Mouse (Mus musculus): Measurements from ENCODE around the gene Gm4631. TPM values are rescaled to one million over a fixed set of nuclear protein-coding genes. Genes with fewer than 3 reads are reported as not detected.
"Not testable (repeated sequence)": the region's sequence is repeated elsewhere in the genome, so short reads cannot be mapped to it uniquely, and the experiment has no call there.

Gm4631 gene
- polyA plus RNA-seq (2016; fragmentation: Nextera tagmentation; extraction: Ambion mirVana): 21.8 and 23.0 TPM in 2 replicates

GRCm38 (mm10) chr2:175338097-175338496 lies at the start of gene Gm4631:
Gene Gm4631 (minus strand): TSS chr2:175338197.
- H3K4me3 ChIP-seq; H3K9ac ChIP-seq; H3K36me3 ChIP-seq; ATAC-seq (ENCODE audit: insufficient number of reproducible peaks, insufficient read depth, low FRiP score, low TSS enrichment); H3K27ac ChIP-seq; H3K27me3 ChIP-seq; H3K4me1 ChIP-seq; H3K4me2 ChIP-seq (replicated peaks); H3K9me3 ChIP-seq: not testable (repeated sequence)
- WGBS: no CpG with 5 or more reads among the region's 8 CpGs

GRCm38 (mm10) chr2:175372136-175372535 lies 34.1 kb upstream of the Gm4631 start, which contains the start of gene Zfp968:
Gene Zfp968 (plus strand): TSS chr2:175372436.
- not testable (repeated sequence) for H3K27ac ChIP-seq; H3K4me1 ChIP-seq; ATAC-seq (ENCODE audit: insufficient number of reproducible peaks, insufficient read depth, low FRiP score, low TSS enrichment); H3K36me3 ChIP-seq; H3K27me3 ChIP-seq; H3K9me3 ChIP-seq; H3K9ac ChIP-seq; H3K4me2 ChIP-seq (replicated peaks); H3K4me3 ChIP-seq
- WGBS: no CpG with 5 or more reads among the region's 6 CpGs

GRCm38 (mm10) chr2:175274825-175275224 lies 63.2 kb downstream of the Gm4631 start, which contains the start of gene Gm14440:
Gene Gm14440 (plus strand): TSS chr2:175275125.
- H3K4me3 ChIP-seq; ATAC-seq (ENCODE audit: insufficient number of reproducible peaks, insufficient read depth, low FRiP score, low TSS enrichment); H3K4me2 ChIP-seq (replicated peaks); H3K27me3 ChIP-seq; H3K36me3 ChIP-seq; H3K9me3 ChIP-seq; H3K9ac ChIP-seq; H3K27ac ChIP-seq; H3K4me1 ChIP-seq: not testable (repeated sequence)
- WGBS: no CpG with 5 or more reads among the region's 6 CpGs

Other genes with a start within 250 kb of the Gm4631 start
- gene Gm14399, start 196.2 kb downstream of the Gm4631 start, polyA plus RNA-seq (2016; fragmentation: Nextera tagmentation; extraction: Ambion mirVana): 6.0 and 6.7 TPM in 2 replicates
- gene Gm14443, start 162.3 kb downstream of the Gm4631 start, polyA plus RNA-seq (2016; fragmentation: Nextera tagmentation; extraction: Ambion mirVana): 1.7 and 1.8 TPM in 2 replicates
- gene Gm14391, start 131.3 kb downstream of the Gm4631 start, polyA plus RNA-seq (2016; fragmentation: Nextera tagmentation; extraction: Ambion mirVana): 7.5 and 13.6 TPM in 2 replicates
- 3.2 and 4.8 TPM in 2 replicates for gene Gm14440, start 63.1 kb downstream of the Gm4631 start, polyA plus RNA-seq (2016; fragmentation: Nextera tagmentation; extraction: Ambion mirVana)
- 5.8 and 6.3 TPM in 2 replicates for gene Zfp968, start 34.2 kb upstream of the Gm4631 start, polyA plus RNA-seq (2016; fragmentation: Nextera tagmentation; extraction: Ambion mirVana)
- 12.8 and 13.6 TPM in 2 replicates for gene Gm4724, start 97.6 kb upstream of the Gm4631 start, polyA plus RNA-seq (2016; fragmentation: Nextera tagmentation; extraction: Ambion mirVana)
- 5.9 and 7.1 TPM in 2 replicates for gene Zfp965, start 131.8 kb upstream of the Gm4631 start, polyA plus RNA-seq (2016; fragmentation: Nextera tagmentation; extraction: Ambion mirVana)

Measured in embryonic facial prominence, embryonic 12.5 days (tissue).